Mouse (Mus musculus) gonadal fat pad, adult 2 months (tissue): ENCODE results near the gene Rtl9. TPM values are rescaled to one million over a fixed set of nuclear protein-coding genes. Genes with fewer than 3 reads are reported as not detected.

Experiments used
- DNase-seq: peaks from one replicate; pipeline ENCODE4 v3.0.0-alpha.2; 2012; ENCODE audit warnings: low read depth
- polyA plus RNA-seq: library from polyadenylated mRNA; depleted of rRNA; stranded (reverse); fragments of >200 nt; gene quantifications from 2 replicates; pipeline ENCODE4 v1.2.3, GENCODE M21; 2012; rRNA removed

Rtl9 gene
- 0.23 and 0.37 TPM in 2 replicates for polyA plus RNA-seq

GRCm38 (mm10) chrX:143099044-143099754, at the start of gene Rtl9:
TSS of gene Rtl9 (plus strand) at chrX:143099594.
- no peak for DNase-seq

DNA sequence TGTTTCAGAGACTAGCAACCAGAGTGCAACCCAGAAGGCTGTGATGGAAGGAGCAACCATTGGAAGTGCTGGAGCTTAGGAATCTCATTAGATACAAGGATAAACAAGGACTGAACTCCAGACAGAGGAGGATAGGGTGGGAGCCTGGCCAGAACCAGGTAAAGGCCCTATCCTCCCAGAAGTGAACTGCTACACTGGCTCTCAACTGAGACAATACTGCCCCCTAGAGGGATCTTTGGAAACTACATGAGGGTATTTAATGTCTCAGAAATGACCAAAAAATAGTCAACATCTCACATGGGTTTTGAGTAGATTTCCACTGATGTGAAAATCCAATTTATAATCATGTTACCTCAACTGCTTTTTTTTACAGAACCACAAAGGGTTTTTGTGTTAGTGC, 47.9 kb upstream of the Rtl9 start:
- no peak for DNase-seq

- DNase-seq: no peak
Measured at GRCm38 (mm10) chrX:143051921-143052320, 47.5 kb upstream of the Rtl9 start.

GRCm38 (mm10) chrX:143058829-143059228, 40.6 kb upstream of the Rtl9 start:
- no peak for DNase-seq

DNA sequence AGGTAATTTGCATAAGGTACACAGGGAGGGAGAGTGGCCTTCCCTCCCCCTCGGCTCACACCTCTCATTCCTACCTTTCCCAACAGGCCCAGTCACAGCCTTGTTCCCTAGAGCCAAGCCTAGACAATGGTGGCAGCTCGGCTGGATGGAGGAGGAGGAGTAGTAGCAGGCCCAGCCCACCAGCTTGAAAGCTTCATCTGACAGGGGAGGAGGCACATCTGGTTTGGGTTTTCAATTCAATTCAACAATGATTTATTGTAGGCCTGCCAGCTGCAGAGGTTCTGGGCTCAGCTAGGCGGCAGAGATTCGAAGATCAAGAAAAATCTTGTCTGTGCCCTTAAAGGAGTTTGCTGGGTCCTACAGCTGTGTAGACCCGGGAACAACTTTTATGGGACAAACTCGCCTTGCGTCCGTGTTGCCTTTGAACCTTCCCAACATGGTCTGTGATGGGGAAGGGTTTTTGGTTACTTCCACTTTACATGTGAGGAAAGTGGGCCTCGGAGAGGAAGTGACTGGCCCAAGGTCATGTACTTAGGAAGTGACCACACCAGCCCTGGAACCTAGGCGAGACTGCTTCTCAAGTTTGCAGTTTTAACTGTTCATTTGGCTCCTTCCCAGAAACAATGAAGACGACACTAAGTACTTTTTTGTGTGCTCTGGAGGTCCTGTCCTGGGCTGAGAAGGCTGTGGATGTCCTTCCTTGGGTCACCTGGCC, 36.6 kb upstream of the Rtl9 start:
- DNase-seq: no peak

- DNase-seq: no peak
Measured at GRCm38 (mm10) chrX:143063780-143064179, 35.6 kb upstream of the Rtl9 start.

- DNase-seq: no peak
Measured at GRCm38 (mm10) chrX:143064288-143064687, 35.1 kb upstream of the Rtl9 start.

DNA sequence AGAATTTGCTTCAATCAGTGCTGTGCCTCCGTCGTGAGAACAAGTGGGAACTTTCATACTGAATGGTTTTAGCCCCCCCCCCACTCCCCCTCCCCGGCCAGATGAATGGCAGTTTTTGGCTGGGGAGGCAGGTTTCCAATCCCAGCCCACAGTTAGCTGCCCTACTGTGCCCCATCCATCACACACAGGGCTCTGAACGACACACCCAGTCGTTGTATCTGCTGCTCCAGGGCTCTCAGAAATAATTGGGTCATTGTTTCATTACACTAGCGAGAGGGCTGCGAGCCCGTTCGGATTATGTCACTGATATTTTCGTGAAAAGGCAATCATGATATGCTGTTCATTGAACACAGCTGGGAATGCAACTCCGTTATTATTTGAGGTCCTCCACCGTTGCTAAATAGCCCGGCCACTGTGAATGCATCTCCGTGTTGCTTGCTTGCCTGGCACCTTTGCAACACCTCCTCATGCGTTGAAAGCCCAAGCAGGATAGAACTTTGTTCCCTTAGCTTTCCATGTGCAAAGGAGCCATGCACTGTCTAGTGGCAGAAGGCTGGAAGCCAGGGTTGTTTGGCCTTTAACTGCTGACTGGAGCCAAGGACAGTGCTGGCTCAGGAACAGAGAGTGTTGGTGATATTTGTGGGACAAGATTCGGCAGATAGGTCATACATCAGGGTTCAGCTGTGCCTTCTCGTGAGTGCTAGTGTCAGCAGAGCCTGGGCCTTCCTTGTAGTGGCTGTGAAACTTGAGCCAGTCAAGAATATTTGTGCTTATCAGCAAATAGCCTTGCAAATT, 32.9 kb upstream of the Rtl9 start:
- DNase-seq: no peak

DNA sequence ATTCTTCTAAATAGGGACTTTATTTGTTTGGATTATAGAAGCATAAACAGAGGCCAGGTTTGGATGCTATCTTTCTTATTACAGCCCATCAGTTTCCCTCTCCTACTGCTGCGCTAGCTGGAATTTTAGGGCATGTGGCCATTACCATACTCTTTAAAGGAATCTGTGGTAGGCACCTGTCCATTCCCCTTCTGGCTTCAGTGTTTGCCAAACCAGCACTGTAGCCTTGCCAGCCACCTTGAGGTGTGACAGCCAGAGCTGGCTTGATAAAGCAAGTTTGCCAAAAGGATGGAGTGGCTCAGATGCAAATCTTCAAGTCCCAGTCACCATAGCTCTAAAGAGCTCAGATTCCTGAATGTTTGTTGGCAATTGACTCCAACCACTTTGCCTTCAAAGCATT, 32.3 kb upstream of the Rtl9 start:
- DNase-seq: no peak

DNA sequence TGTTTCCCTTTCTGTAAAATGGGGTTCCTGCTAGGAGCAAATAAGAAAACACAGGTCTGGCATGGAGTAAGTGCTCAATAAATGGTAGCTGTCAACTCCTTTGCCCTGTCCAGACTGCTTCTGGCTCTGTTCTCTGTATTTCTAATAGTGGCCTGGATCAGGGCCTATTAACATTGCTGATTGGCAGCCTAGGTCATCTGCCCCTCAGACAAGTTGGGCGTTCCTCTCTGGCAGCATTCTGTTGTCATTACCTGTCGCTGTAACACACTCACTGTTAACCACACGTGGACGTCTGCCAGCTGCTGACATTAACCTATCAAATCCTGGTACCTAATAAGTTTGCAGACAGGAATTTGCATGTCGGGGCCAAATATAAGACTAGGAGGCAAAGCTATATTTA, 31.8 kb upstream of the Rtl9 start:
- DNase-seq: no peak

GRCm38 (mm10) chrX:143080458-143081336, 18.7 kb upstream of the Rtl9 start:
- DNase-seq: no peak

GRCm38 (mm10) chrX:143082732-143083131, 16.7 kb upstream of the Rtl9 start:
- DNase-seq: no peak

DNA sequence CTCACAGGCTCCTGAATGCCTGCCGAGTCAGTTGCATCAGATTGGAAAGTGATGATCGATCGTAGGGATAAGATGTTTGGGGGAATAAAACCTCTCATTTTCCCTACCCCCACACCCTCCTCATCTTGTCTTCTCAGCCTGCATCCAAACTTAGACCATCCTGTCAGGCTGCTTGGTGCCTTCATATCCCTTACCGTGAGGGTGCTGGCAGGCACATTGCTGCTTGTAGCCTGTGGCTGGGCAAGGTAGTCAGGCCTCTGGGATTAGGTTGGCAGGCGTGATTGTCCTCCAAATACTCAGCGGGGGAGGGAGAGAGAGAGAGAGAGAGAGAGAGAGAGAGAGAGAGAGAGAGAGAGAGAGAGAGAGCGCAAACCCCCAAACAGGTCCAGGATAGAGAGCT, 11.2 kb upstream of the Rtl9 start:
- DNase-seq: no peak

DNA sequence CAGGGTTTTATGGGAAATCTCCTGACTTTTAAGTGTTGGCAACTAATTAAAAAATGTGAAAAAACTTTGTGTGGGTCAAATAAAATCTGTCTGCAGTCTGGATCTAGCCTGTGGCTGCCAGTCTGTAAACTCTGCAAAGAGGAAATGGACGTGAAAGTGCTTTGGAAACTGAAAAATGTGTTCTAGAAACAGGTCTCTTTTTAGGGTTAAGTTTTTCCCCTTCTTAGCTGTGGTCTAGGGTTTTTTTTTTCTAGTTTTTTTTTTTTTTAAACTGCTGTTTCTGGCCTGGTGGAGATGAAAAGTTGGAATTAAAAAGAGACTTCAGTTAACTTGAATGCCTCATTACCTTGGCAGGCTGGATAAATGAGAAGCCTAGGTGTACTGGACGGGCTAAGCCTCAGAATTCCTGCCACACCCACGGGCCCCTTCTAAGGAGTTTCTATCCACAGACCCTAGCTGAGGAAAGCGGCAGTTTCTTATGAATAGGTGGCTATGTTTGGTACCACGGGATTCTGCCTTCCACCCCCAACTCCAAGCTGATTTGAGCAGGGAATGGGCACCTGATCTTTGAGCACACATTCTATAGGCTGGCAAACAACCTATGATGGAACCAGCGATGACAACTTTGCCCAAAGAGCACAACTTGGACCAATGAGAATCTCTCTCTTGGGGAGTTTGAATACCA, 8.3 kb upstream of the Rtl9 start:
- no peak for DNase-seq

GRCm38 (mm10) chrX:143097551-143097950, 1.8 kb upstream of the Rtl9 start:
- DNase-seq: no peak

DNA sequence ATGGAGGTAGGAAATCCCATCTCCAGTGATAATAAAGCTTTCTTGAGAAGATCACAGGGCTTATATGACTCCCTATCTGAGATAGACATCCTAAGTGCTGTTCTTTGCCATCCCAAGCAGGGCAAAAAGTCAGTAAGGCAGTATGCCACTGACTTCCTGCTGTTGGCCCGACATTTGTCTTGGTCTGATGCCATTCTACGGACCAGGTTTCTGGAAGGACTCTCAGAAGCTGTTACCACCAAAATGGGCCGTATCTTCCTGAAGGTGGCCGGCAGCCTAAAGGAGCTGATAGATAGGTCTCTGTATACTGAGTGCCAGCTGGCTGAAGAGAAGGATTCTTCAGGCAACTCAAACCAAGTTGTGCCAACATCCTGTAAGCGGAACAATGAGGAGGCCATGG, 3.8 kb downstream of the Rtl9 start:
- no peak for DNase-seq

GRCm38 (mm10) chrX:143105866-143106265, 6.5 kb downstream of the Rtl9 start:
- no peak for DNase-seq

GRCm38 (mm10) chrX:143112546-143112945, 13.2 kb downstream of the Rtl9 start:
- DNase-seq: no peak
